Mouse (Mus musculus) embryonic facial prominence, embryonic 11.5 days (tissue): ENCODE data around the gene Thrsp. TPM values are rescaled to one million over a fixed set of nuclear protein-coding genes. Genes with fewer than 3 reads are reported as not detected.

Experiments used
- ATAC-seq: fragments of 200-750 bp; cut with Nextera tagmentation; replicated peaks from 2 replicates; pipeline ENCODE4 v1.8.0; 2017; ENCODE audit warnings: low read depth; ENCODE audit not compliant: insufficient number of reproducible peaks, low FRiP score, low TSS enrichment
- DNase-seq: peaks from one replicate; pipeline ENCODE4 v3.0.0-alpha.2; 2015; ENCODE audit warnings: low spot score
- H3K27ac ChIP-seq: fragments of 300-500 bp; sonication (generic); replicated peaks from 2 replicates; pipeline ENCODE4 v1.5.1; 2014; ENCODE audit warnings: mild to moderate bottlenecking, low read depth, low read length, control low read depth
- H3K27me3 ChIP-seq: fragments of 300-500 bp; sonication (generic); 2 replicates; pipeline ENCODE4 v1.6.1; 2014; ENCODE audit warnings: mild to moderate bottlenecking, low read length, moderate library complexity, mixed read lengths; ENCODE audit not compliant: control insufficient read depth, insufficient read depth
- H3K36me3 ChIP-seq: fragments of 300-500 bp; sonication (generic); replicated peaks from 2 replicates; pipeline ENCODE4 v1.6.1; 2014; ENCODE audit warnings: low read depth, mild to moderate bottlenecking, low read length, moderate library complexity, mixed read lengths; ENCODE audit not compliant: control insufficient read depth, insufficient read depth
- H3K4me1 ChIP-seq: fragments of 300-500 bp; sonication (generic); 2 replicates; pipeline ENCODE4 v1.6.1; 2014; ENCODE audit warnings: low read length, mixed read lengths; ENCODE audit not compliant: control insufficient read depth, insufficient read depth
- H3K4me2 ChIP-seq: fragments of 300-500 bp; sonication (generic); 2 replicates; pipeline ENCODE4 v1.6.1; 2014; ENCODE audit warnings: low read depth, mild to moderate bottlenecking, control low read depth, low read length, moderate library complexity
- H3K4me3 ChIP-seq: fragments of 300-500 bp; sonication (generic); 2 replicates; pipeline ENCODE4 v1.5.1; 2014; ENCODE audit warnings: low read depth, low read length, control low read depth
- H3K9ac ChIP-seq: fragments of 300-500 bp; sonication (generic); replicated peaks from 2 replicates; pipeline ENCODE4 v1.6.1; 2014; ENCODE audit warnings: mild to moderate bottlenecking, control low read depth, low read length
- H3K9me3 ChIP-seq: fragments of 300-500 bp; sonication (generic); replicated peaks from 2 replicates; pipeline ENCODE4 v1.6.1; 2016; ENCODE audit warnings: mild to moderate bottlenecking, low read length, inconsistent platforms, mixed read lengths; ENCODE audit not compliant: control insufficient read depth
- WGBS: fragments of 180-500 bp; shearing (Covaris S2); extraction: QIAGEN DNeasy Blood & Tissue Kit; methylation state at CpG from one replicate; pipeline ENCODE4 v1.1.7; 2014; 5-methylcytosine and 5-hydroxymethylcytosine counted together
- polyA plus RNA-seq: library from polyadenylated mRNA; unstranded; fragments of >200 nt; fragmentation: Nextera tagmentation; extraction: Ambion mirVana; gene quantifications from 2 replicates; pipeline ENCODE4 v1.2.1, GENCODE M21; 2014

Thrsp gene
- polyA plus RNA-seq, 1 experiment from 2014 or later, result not detected

- no peaks in the 10 kb centered on the region for H3K27me3 ChIP-seq
- no peak for DNase-seq
- H3K4me2 ChIP-seq, result no peak overlapping the region
- no peaks in the 10 kb centered on the region; the same call in 1 of the 2 replicates for H3K36me3 ChIP-seq
- H3K9ac ChIP-seq, result no peak overlapping the region
- no peak overlapping the region for H3K4me3 ChIP-seq
- no peak for ATAC-seq
- H3K27ac ChIP-seq, result no peak overlapping the region
- H3K4me1 ChIP-seq, result no peaks in the 10 kb centered on the region
- H3K9me3 ChIP-seq, result no peaks in the 10 kb centered on the region
- 78% methylated on average over 1 of the region's 1 CpGs for WGBS
Measured at GRCm38 (mm10) chr7:97414426-97414825, 3.1 kb downstream of the Thrsp start.

- Histone ChIP-seq H3K4me2 (no peak overlapping the region), H3K27ac (no peak overlapping the region), H3K9ac (no peak overlapping the region), H3K36me3 (no peaks in the 10 kb centered on the region; the same call in 1 of the 2 replicates), H3K9me3 (no peaks in the 10 kb centered on the region), H3K4me1 (no peaks in the 10 kb centered on the region), H3K27me3 (no peaks in the 10 kb centered on the region), H3K4me3 (no peak overlapping the region)
- DNase-seq (no peak), ATAC-seq (no peak)
- WGBS, result 88% methylated on average over 1 of the region's 1 CpGs
Measured at GRCm38 (mm10) chr7:97413981-97414380, 3.5 kb downstream of the Thrsp start.

GRCm38 (mm10) chr7:97411575-97411974 lies 6.0 kb downstream of the Thrsp start:
- Histone ChIP-seq H3K9ac (no peak overlapping the region), H3K4me3 (no peak overlapping the region), H3K27me3 (no peaks in the 10 kb centered on the region), H3K9me3 (no peaks in the 10 kb centered on the region), H3K36me3 (no peaks in the 10 kb centered on the region; the same call in 1 of the 2 replicates), H3K4me2 (no peak overlapping the region), H3K4me1 (no peaks in the 10 kb centered on the region), H3K27ac (no peak overlapping the region)
- ATAC-seq (no peak), DNase-seq (no peak)
- 81% methylated on average over 3 of the region's 3 CpGs for WGBS

DNA sequence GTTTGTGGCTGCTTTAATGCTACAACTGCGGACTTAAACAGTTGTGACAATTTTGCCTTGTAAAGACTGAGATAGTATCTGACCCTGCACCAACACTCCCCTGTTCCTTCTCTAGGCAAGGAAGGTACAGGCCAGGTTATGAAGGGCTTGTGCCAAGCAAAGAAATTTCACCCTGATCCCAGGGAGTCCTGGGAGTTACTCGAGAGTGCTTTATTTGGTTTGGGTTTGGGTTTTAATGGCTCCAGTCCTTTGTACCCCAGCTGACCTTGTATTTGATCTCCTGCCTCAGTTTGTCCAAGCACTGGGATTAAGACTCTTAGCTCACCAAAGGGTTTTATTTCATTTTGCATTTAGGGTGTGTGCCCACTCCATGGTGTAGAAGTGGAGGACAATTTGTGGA lies 6.4 kb downstream of the Thrsp start:
- no peak overlapping the region for H3K9ac ChIP-seq
- H3K27ac ChIP-seq, result no peak overlapping the region
- ATAC-seq (no peak), DNase-seq (no peak)
- H3K27me3 ChIP-seq, result no peaks in the 10 kb centered on the region
- no peak overlapping the region for H3K4me3 ChIP-seq
- H3K4me2 ChIP-seq, result no peak overlapping the region
- 91% methylated on average over 2 of the region's 2 CpGs for WGBS
- H3K4me1 ChIP-seq, result no peaks in the 10 kb centered on the region
- H3K36me3 ChIP-seq, result no peaks in the 10 kb centered on the region; the same call in 1 of the 2 replicates
- no peaks in the 10 kb centered on the region for H3K9me3 ChIP-seq

- H3K9ac ChIP-seq, result no peak overlapping the region
- no peaks in the 10 kb centered on the region for H3K4me1 ChIP-seq
- ATAC-seq (no peak), DNase-seq (no peak)
- H3K27me3 ChIP-seq, result no peaks in the 10 kb centered on the region
- H3K36me3 ChIP-seq, result no peaks in the 10 kb centered on the region; the same call in 1 of the 2 replicates
- H3K9me3 ChIP-seq, result no peaks in the 10 kb centered on the region
- 85% methylated on average over 10 of the region's 10 CpGs for WGBS
- no peak overlapping the region for H3K4me2 ChIP-seq
- H3K4me3 ChIP-seq, result no peak overlapping the region
- no peak overlapping the region for H3K27ac ChIP-seq
Measured at GRCm38 (mm10) chr7:97407145-97407544, 10.4 kb downstream of the Thrsp start.

- under 1% methylated on average over 54 of the region's 54 CpGs for WGBS
- DNase-seq (peak; percentile 89), ATAC-seq (peak; percentile 89)
- Histone ChIP-seq H3K4me2 (peak within 1 kb of the TSS; percentile 64), H3K9me3 (no peaks in the 10 kb centered on the region), H3K9ac (peak within 1 kb of the TSS; percentile 95), H3K4me3 (peak within 1 kb of the TSS; percentile 71), H3K27me3 (no peaks in the 10 kb centered on the region), H3K4me1 (no peaks in the 10 kb centered on the region), H3K27ac (no peak within 1 kb of the TSS), H3K36me3 (no peaks in the 10 kb centered on the region)
Measured at GRCm38 (mm10) chr7:97399960-97400715, 17.4 kb downstream of the Thrsp start, which contains the start of gene Ndufc2. TSS of gene Ndufc2 (plus strand) at chr7:97400003.

DNA sequence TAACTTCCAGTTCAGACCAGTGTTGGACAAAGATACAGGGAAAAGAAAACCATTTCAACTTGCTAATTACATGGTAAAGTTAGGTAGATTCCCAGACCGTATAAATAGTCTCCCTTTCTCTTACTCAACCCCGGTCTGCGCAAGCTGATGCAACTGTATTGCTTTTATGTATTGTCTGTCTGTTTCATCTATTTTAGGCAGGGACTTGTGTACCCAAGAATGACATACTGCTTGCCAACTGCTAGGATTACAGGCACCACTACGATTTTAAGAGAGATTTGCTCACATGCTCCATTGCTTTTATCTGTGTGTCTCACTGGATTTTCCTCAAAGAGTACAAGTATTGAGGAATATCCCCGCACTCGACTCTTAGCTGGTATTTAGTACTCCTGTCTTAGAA lies 18.6 kb downstream of the Thrsp start:
- WGBS, result 91% methylated on average over 6 of the region's 6 CpGs
- H3K36me3 ChIP-seq, result no peaks in the 10 kb centered on the region
- ATAC-seq (no peak), DNase-seq (no peak)
- no peaks in the 10 kb centered on the region for H3K9me3 ChIP-seq
- no peak overlapping the region for H3K4me2 ChIP-seq
- no peak overlapping the region for H3K27ac ChIP-seq
- H3K27me3 ChIP-seq, result no peaks in the 10 kb centered on the region
- no peak overlapping the region for H3K4me3 ChIP-seq
- H3K9ac ChIP-seq, result no peak overlapping the region
- H3K4me1 ChIP-seq, result no peaks in the 10 kb centered on the region

GRCm38 (mm10) chr7:97394375-97394774 lies 23.2 kb downstream of the Thrsp start:
- no peak for ATAC-seq
- no peaks in the 10 kb centered on the region; the same call in 1 of the 2 replicates for H3K36me3 ChIP-seq

More at GRCm38 (mm10) chr7:97394375-97394774, 23.2 kb downstream of the Thrsp start:
- Histone ChIP-seq H3K9ac (no peak overlapping the region), H3K4me1 (no peaks in the 10 kb centered on the region), H3K27ac (no peak overlapping the region), H3K27me3 (no peaks in the 10 kb centered on the region), H3K4me2 (no peak overlapping the region), H3K9me3 (no peaks in the 10 kb centered on the region), H3K4me3 (no peak overlapping the region)
- 75% methylated on average over 2 of the region's 2 CpGs for WGBS
- DNase-seq, result no peak
